Mouse (Mus musculus) CH12.LX (cell line): ENCODE measurements at regions not wholly inside any gene's neighbourhood (a gene's known extent, or its start where the extent isn't known, plus 50 kb on each side); places are given as distances from the start of the nearest gene placed in this dataset.

Experiments
- DNase-seq: peaks from one replicate; pipeline ENCODE4 v3.0.0-alpha.2; 2013; ENCODE audit errors: extremely low read depth
- H3K27ac ChIP-seq: 2 replicates; pipeline ENCODE4 v1.5.1; 2012; ENCODE audit warnings: low read depth, mild to moderate bottlenecking, control low read depth, moderate library complexity; ENCODE audit not compliant: insufficient read depth
- H3K27me3 ChIP-seq: replicated peaks from 2 replicates; pipeline ENCODE3; 2012; ENCODE audit warnings: inconsistent platforms
- H3K36me3 ChIP-seq, 2 experiments: replicated peaks in 1 of 2; 2 replicates each; pipeline versions ENCODE3 to v1.6.1; 2012; ENCODE audit warnings: inconsistent platforms in 1 of 2, low read length in 1 of 2, mild to moderate bottlenecking in 1 of 2, mixed read lengths in 1 of 2, moderate library complexity in 1 of 2; ENCODE audit not compliant: control insufficient read depth in 1 of 2, insufficient read depth in 1 of 2
- H3K4me1 ChIP-seq, 2 experiments: 2 replicates each; pipeline ENCODE4 v1.6.1; 2012; ENCODE audit warnings: inconsistent platforms in 1 of 2, moderate library complexity in 1 of 2; ENCODE audit not compliant: insufficient read depth in 2 of 2, control insufficient read depth in 1 of 2
- H3K4me2 ChIP-seq: 2 replicates; pipeline ENCODE4 v1.6.1; 2012; ENCODE audit warnings: low read depth, mild to moderate bottlenecking, control low read depth; ENCODE audit not compliant: poor library complexity, insufficient read depth, severe bottlenecking
- H3K4me3 ChIP-seq, 3 experiments: fragments of 150-350 bp in 1 of 3; sonication (generic) in 1 of 3; replicated peaks in 1 of 3; 2 replicates each; pipeline versions ENCODE3 to v1.5.1; 2011 to 2012; ENCODE audit warnings: low read depth in 2 of 3, low read length in 2 of 3, mild to moderate bottlenecking in 2 of 3, moderate library complexity in 2 of 3, control low read depth in 1 of 3, improper control_type of control experiment in 1 of 3, inconsistent platforms in 1 of 3, mixed read lengths in 1 of 3; ENCODE audit not compliant: poor library complexity in 1 of 3
- H3K79me2 ChIP-seq: replicated peaks from 2 replicates; pipeline ENCODE4 v1.6.1; 2012; ENCODE audit warnings: mild to moderate bottlenecking, moderate library complexity; ENCODE audit not compliant: control insufficient read depth, poor library complexity, insufficient read depth, severe bottlenecking; ENCODE audit errors: extremely low read depth
- H3K9ac ChIP-seq: 2 replicates; pipeline ENCODE4 v1.6.1; 2012; ENCODE audit warnings: low read depth, mild to moderate bottlenecking, control low read depth, moderate library complexity; ENCODE audit not compliant: insufficient read depth
- H3K9me3 ChIP-seq: replicated peaks from 2 replicates; pipeline ENCODE3; 2012; ENCODE audit warnings: low read length, inconsistent platforms, mixed read lengths
- CHD1 ChIP-seq: IDR thresholded peaks from 2 replicates; pipeline ENCODE4 v1.6.1; 2012; ENCODE audit warnings: low read depth, low read length, improper control_type of control experiment, inconsistent platforms
- CTCF ChIP-seq, 2 experiments: IDR thresholded peaks in 1 of 2; conservative IDR thresholded peaks in 1 of 2; 2 replicates each; pipeline ENCODE4 v1.5.1; 2011 to 2012; ENCODE audit warnings: low read depth in 2 of 2, low read length in 2 of 2, improper control_type of control experiment in 1 of 2, inconsistent platforms in 1 of 2, mild to moderate bottlenecking in 1 of 2, moderate library complexity in 1 of 2
- HCFC1 ChIP-seq: IDR thresholded peaks from 2 replicates; pipeline ENCODE4 v1.6.1; 2012; ENCODE audit warnings: low read depth, mild to moderate bottlenecking, inconsistent platforms, low read length, improper control_type of control experiment
- KAT2A ChIP-seq: IDR thresholded peaks from 2 replicates; pipeline ENCODE4 v1.6.1; 2012; ENCODE audit warnings: low read length, improper control_type of control experiment, inconsistent platforms; ENCODE audit not compliant: insufficient replicate concordance
- MYC ChIP-seq: IDR thresholded peaks from 2 replicates; pipeline ENCODE4 v1.6.1; 2011; ENCODE audit warnings: low read depth, mild to moderate bottlenecking, improper control_type of control experiment, low read length
- NELFE ChIP-seq: IDR thresholded peaks from 2 replicates; pipeline ENCODE4 v1.6.1; 2011; ENCODE audit warnings: low read depth, low read length, improper control_type of control experiment
- RCOR1 ChIP-seq: conservative IDR thresholded peaks from 2 replicates; pipeline ENCODE4 v1.6.1; 2012; ENCODE audit warnings: low read depth, mild to moderate bottlenecking, inconsistent platforms, low read length, improper control_type of control experiment
- TCF12 ChIP-seq: IDR thresholded peaks from 2 replicates; pipeline ENCODE4 v1.6.1; 2014; ENCODE audit warnings: low read depth, mild to moderate bottlenecking, inconsistent platforms, low read length, improper control_type of control experiment
- UBTF ChIP-seq: IDR thresholded peaks from 2 replicates; pipeline ENCODE4 v1.6.1; 2012; ENCODE audit warnings: low read depth, mild to moderate bottlenecking, inconsistent platforms, low read length, improper control_type of control experiment, moderate library complexity
- ZC3H11A ChIP-seq: IDR thresholded peaks from 2 replicates; pipeline ENCODE4 v1.6.1; 2012; ENCODE audit warnings: low read depth, mild to moderate bottlenecking, inconsistent platforms, low read length, improper control_type of control experiment
- ZNF384 ChIP-seq: IDR thresholded peaks from 2 replicates; pipeline ENCODE4 v1.6.1; 2012; ENCODE audit warnings: low read depth, low read length, improper control_type of control experiment, inconsistent platforms
- dilution Hi-C: fragments of 300-500 bp; cut with MboI; formaldehyde crosslinking; loops from 2 replicates; pipeline ENCODE4 v1.14.3; 2020; ENCODE audit warnings: low sequenced_read_pairs; ENCODE audit not compliant: extremely low pct_unique_long_range_greater_than_20kb, extremely low pct_ligation_motif_present
- in situ Hi-C: fragments of 300-500 bp; cut with MboI; formaldehyde crosslinking; loops from 3 replicates; pipeline ENCODE4 v1.14.3; 2019; ENCODE audit warnings: low sequenced_read_pairs, low pct_ligation_motif_present, low pct_unique_long_range_greater_than_20kb, mixed read lengths

DNA sequence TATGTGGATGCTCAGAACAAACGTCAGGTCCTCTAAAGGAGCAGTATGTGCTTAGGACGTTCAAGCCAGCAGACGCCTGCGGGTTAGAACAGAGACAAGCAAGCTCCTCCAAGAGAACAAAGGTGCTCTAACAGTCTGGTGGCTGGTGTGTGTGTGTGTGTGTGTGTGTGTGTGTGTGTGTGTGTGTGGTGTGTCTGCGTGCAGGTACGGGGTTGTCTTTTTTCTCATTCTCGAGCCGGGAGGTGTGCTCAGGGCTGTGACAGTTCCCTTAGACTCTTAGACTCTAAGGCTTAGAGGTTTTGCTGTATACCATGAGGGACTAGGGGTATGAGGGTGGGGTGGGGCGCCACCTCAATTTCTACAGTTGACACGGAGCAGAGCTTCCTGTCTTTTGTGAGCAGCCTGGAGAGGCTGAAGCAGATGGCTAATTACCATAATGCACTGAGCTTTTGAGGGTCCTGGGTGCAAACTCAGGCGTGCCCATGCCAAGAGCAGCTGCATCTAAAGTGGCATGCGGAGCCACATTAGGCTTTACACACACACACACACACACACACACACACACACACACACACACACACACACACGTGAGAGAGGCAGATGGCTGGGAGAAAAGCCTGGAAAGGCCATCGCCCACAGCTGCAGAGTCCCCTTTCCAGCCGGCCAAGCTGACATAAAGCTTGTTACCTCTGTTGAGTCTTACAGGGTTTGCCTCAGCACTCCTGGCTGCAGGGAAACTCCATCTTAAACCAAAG lies 124.1 kb upstream of the Foxn2 start:
- in situ Hi-C loops: no loop called here
- dilution Hi-C loops: no loop called here
- H3K9me3 ChIP-seq: peaks cover 2% of the 10 kb centered on the region
- H3K79me2 ChIP-seq: no peaks in the 10 kb centered on the region
- H3K27me3 ChIP-seq: no peaks in the 10 kb centered on the region
- H3K4me3 ChIP-seq: no peak overlapping the region
- TF ChIP-seq KAT2A: no peak
- TF ChIP-seq ZC3H11A: no peak
- no peak for TF ChIP-seq MYC
- no peak for TF ChIP-seq TCF12
- no peak for TF ChIP-seq CTCF (conservative IDR thresholded peaks at IDR 0.05 in 1 of 2, IDR thresholded peaks at IDR 0.05 in 1 of 2; ENCODE audit: low read depth in 2 of 2, low read length in 2 of 2)
- no peaks in the 10 kb centered on the region for H3K4me1 ChIP-seq
- DNase-seq: no peak
- H3K9ac ChIP-seq: no peak overlapping the region
- no peak overlapping the region for H3K4me2 ChIP-seq
- no peak overlapping the region for H3K27ac ChIP-seq
- no peaks in the 10 kb centered on the region for H3K36me3 ChIP-seq

DNA sequence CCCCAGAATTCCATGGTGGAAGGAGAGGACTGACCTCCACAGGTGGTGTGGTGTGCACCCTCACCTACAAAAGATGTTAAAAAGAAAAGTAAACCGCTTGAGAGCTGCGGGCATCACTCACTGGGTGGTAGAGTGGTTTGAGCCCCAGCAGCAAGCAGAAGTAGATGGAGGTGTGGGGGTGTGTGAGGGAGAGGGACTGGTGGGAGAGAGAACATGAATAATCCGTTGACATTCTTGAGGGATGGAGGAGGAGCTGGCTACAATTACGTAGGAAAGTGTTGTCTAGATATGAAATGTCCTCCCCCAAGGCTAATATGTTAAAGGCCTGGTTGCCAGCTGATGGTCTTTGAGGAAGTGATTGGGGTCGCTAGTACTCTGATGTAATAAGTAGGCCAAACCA lies 123.2 kb upstream of the Foxn2 start:
- in situ Hi-C loops: no loop called here
- dilution Hi-C loops: no loop called here

DNA sequence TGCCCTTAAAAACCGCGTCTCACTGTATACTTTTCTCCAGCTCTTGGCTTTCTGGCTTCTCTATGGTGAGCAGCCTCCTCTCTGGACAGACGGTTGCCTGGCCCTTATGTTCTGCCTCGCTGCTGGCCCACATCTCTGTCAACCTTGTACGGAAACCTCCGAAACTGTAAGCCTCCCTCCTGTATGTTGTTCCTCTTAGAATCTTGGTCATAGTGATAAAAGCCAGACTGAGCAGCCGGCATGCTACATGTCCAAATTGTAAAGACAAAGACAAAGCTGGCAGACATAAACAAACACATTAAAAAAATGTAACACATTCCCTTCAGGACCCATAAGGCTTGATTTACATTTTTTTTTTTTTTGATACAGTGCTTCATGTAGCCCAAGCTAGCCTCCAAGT lies 122.7 kb upstream of the Foxn2 start:
- in situ Hi-C loops: no loop called here
- no peak for TF ChIP-seq KAT2A
- no peak for TF ChIP-seq UBTF
- TF ChIP-seq, all 38 proteins: peak for 0
- H3K27me3 ChIP-seq: no peaks in the 10 kb centered on the region
- H3K9me3 ChIP-seq: peaks cover 2% of the 10 kb centered on the region
- no peak overlapping the region for H3K9ac ChIP-seq
- no peaks in the 10 kb centered on the region for H3K36me3 ChIP-seq
- no peak for DNase-seq
- dilution Hi-C loops: no loop called here
- H3K4me2 ChIP-seq: no peak overlapping the region
- no peak overlapping the region for H3K4me3 ChIP-seq
- no peaks in the 10 kb centered on the region for H3K79me2 ChIP-seq
- no peak overlapping the region for H3K27ac ChIP-seq
- H3K4me1 ChIP-seq: no peaks in the 10 kb centered on the region

More for the DNA sequence above, 123.2 kb upstream of the Foxn2 start:
- H3K9ac ChIP-seq: no peak overlapping the region
- no peaks in the 10 kb centered on the region for H3K27me3 ChIP-seq
- H3K4me3 ChIP-seq: no peak overlapping the region
- H3K4me2 ChIP-seq: no peak overlapping the region
- H3K27ac ChIP-seq: no peak overlapping the region
- no peak for DNase-seq
- TF ChIP-seq NELFE (no peak), UBTF (no peak), CHD1 (no peak), HCFC1 (no peak), ZNF384 (no peak), RCOR1 (no peak)
- TF ChIP-seq, all 38 proteins: peak for 0
- Histone ChIP-seq H3K9me3 (peaks cover 2% of the 10 kb centered on the region), H3K79me2 (no peaks in the 10 kb centered on the region), H3K36me3 (no peaks in the 10 kb centered on the region), H3K4me1 (no peaks in the 10 kb centered on the region)
